Mouse (Mus musculus) frontal cortex, postnatal 14 days (tissue): ENCODE data around the gene Dpp3.
"Not testable (repeated sequence)": the region's sequence is repeated elsewhere in the genome, so short reads cannot be mapped to it uniquely, and the experiment has no call there.

Experiments used
- DNase-seq, 2 experiments: peaks; one replicate each; pipeline ENCODE4 v3.0.0; 2022; ENCODE audit warnings: low spot score in 2 of 2

Dpp3 gene

GRCm38 (mm10) chr19:4896780-4897520 is 31.1 kb downstream of the Dpp3 start:
- no peak for DNase-seq

- no peak for DNase-seq
Observed at GRCm38 (mm10) chr19:4891798-4892197, 36.3 kb downstream of the Dpp3 start.

GRCm38 (mm10) chr19:4889791-4890190 is 38.3 kb downstream of the Dpp3 start:
- no peak for DNase-seq

- DNase-seq = no peak
Observed at GRCm38 (mm10) chr19:4883961-4884360, 44.1 kb downstream of the Dpp3 start.

GRCm38 (mm10) chr19:4879324-4879703 is 48.8 kb downstream of the Dpp3 start:
- DNase-seq = no peak

- peak; percentile 94 for DNase-seq
Observed at GRCm38 (mm10) chr19:4878405-4879323, 49.4 kb downstream of the Dpp3 start, which contains the start of gene Zdhhc24. TSS of gene Zdhhc24 (plus strand) at chr19:4878668.

- DNase-seq = no peak
Observed at GRCm38 (mm10) chr19:4877785-4878184, 50.3 kb downstream of the Dpp3 start, which contains the start of gene Actn3. TSS of gene Actn3 (minus strand) at chr19:4877909.

- no peak for DNase-seq
Observed at GRCm38 (mm10) chr19:4876755-4877154, 51.3 kb downstream of the Dpp3 start.

- DNase-seq = no peak
Observed at GRCm38 (mm10) chr19:4876241-4876640, 51.8 kb downstream of the Dpp3 start.

GRCm38 (mm10) chr19:4874613-4875012 is 53.5 kb downstream of the Dpp3 start:
- not testable (repeated sequence) for DNase-seq

- no peak for DNase-seq
Observed at GRCm38 (mm10) chr19:4865147-4865546, 62.9 kb downstream of the Dpp3 start.

- DNase-seq = no peak
Observed at GRCm38 (mm10) chr19:4863048-4863447, 65.0 kb downstream of the Dpp3 start.

- no peak for DNase-seq
Observed at GRCm38 (mm10) chr19:4859081-4859480, 69.0 kb downstream of the Dpp3 start.
